Mouse (Mus musculus) heart, adult 8-10 months (tissue): ENCODE measurements around the gene Wscd2. TPM values are rescaled to one million over a fixed set of nuclear protein-coding genes. Genes with fewer than 3 reads are reported as not detected.

Source experiments
- total RNA-seq, 4 experiments: library from RNA; stranded (reverse); gene quantifications; 2 replicates each; pipeline ENCODE4 v1.2.4; 2022

Gene Wscd2
- total RNA-seq, 4 experiments from 2014 or later = 0.11 to 0.23 (median 0.16) TPM; not detected in 1

Other genes starting within 250 kb of the Wscd2 start
- under 1 TPM; 0.37 to 0.84 (median 0.58) TPM for gene Sgsm1, start 179.5 kb upstream of the Wscd2 start, total RNA-seq
- gene Aym1, start 133.0 kb upstream of the Wscd2 start, total RNA-seq = not detected
- gene Cmklr1, start 160.1 kb downstream of the Wscd2 start, total RNA-seq = 10 to 100 TPM; 14.8 to 30.1 (median 17.9) TPM
- gene 1700069L16Rik, start 234.4 kb downstream of the Wscd2 start, total RNA-seq = not detected
- 10 to 100 TPM; 10.2 to 11.6 (median 10.8) TPM for gene Ficd, start 245.5 kb downstream of the Wscd2 start, total RNA-seq